In genomic region chr3:151903169-151903568, GRCm38 (mm10) we compare ENCODE assay signal across 29 mouse cellular contexts.
DNase-seq lines count a peak whose midpoint lies in the region; ATAC-seq and TF ChIP-seq lines count a peak whose summit lies in the region.
"Had no signal": no experiment of that assay in that cellular context is flagged by ENCODE, and none has a peak within 500 bp of the region (broad histone marks: within the 10 kb centered on the region; RNA-seq: fewer than 3 reads in every experiment).

No protein-coding gene starts in this region.

- DNase-seq in forebrain, embryonic 14.5 days (ENCODE audit: low spot score): no peak
- no peak for DNase-seq in lung, embryonic 14.5 days
- DNase-seq in lung, postnatal 36 days: no peak
- DNase-seq in cerebellum, adult 11-12 months: no peak
- DNase-seq in cerebellum, postnatal 14 days: no peak
- DNase-seq: adrenal gland, adult 2 months; adrenal gland, postnatal 36 days; cerebellum, adult 8-10 months; embryo, embryonic 11 days; gastrocnemius, postnatal 10 days; kidney, adult 18-20 months; kidney, postnatal 36 days; lung, postnatal 4 days; right cerebral cortex, adult 18-20 months; right cerebral cortex, postnatal 4 days; thymus, adult 2 months; thymus, postnatal 36 days had no signal

- peak; percentile 61; the same call in 1 of the 2 replicates for ATAC-seq in forebrain, embryonic 14.5 days
- no peak for ATAC-seq in forebrain, embryonic 12.5 days (ENCODE audit: low FRiP score)
- 0 out of 2 replicates have a peak, but pooled peaks have one; percentile 8 for ATAC-seq in lung, embryonic 14.5 days (ENCODE audit: insufficient read depth)
- ATAC-seq: activated CD4-positive, CD25-positive, alpha-beta regulatory T cell, adult 4 months; CD4-positive, CD25-positive, alpha-beta regulatory T cell, adult 4 months; hindbrain, embryonic 16.5 days had no signal

- H3K4me1 ChIP-seq in forebrain, embryonic 14.5 days (ENCODE audit: control insufficient read depth, insufficient read depth, low read length): no peaks in the 10 kb centered on the region
- H3K4me1 ChIP-seq in forebrain, embryonic 12.5 days: no peaks in the 10 kb centered on the region
- no peaks in the 10 kb centered on the region; the same call in 1 of the 2 replicates for H3K4me1 ChIP-seq in lung, embryonic 14.5 days (ENCODE audit: insufficient read depth)
- H3K4me1 ChIP-seq in embryonic fibroblast, embryonic 13.5 days (ENCODE audit: control insufficient read depth, insufficient read depth, low read length): peaks cover 8% of the 10 kb centered on the region
- H3K4me1 ChIP-seq: megakaryocyte, embryonic 14.5 days; midbrain, embryonic 12.5 days; neural tube, embryonic 12.5 days had no signal

- no peak overlapping the region for H3K27ac ChIP-seq in forebrain, embryonic 14.5 days (ENCODE audit: low read depth, low read length)
- H3K27ac ChIP-seq in forebrain, embryonic 12.5 days: no peak overlapping the region
- no peak overlapping the region for H3K27ac ChIP-seq in lung, embryonic 14.5 days (ENCODE audit: low read depth)
- peak overlapping the region; percentile 60 for H3K27ac ChIP-seq in embryonic fibroblast, embryonic 13.5 days (ENCODE audit: insufficient read depth, low read length)
- H3K27ac ChIP-seq: layer of hippocampus, adult 2 months; left cerebral cortex, adult 2 months; midbrain, embryonic 12.5 days; neural tube, embryonic 12.5 days had no signal

- H3K9ac ChIP-seq in forebrain, embryonic 14.5 days (ENCODE audit: low read length): no peak overlapping the region
- no peak overlapping the region for H3K9ac ChIP-seq in forebrain, embryonic 12.5 days
- no peak overlapping the region for H3K9ac ChIP-seq in lung, embryonic 14.5 days
- H3K9ac ChIP-seq: midbrain, embryonic 12.5 days; neural tube, embryonic 12.5 days had no signal

- WGBS in forebrain, embryonic 14.5 days: 75% methylated on average over 2 of the region's 2 CpGs
- 88% methylated on average over 2 of the region's 2 CpGs for WGBS in forebrain, embryonic 12.5 days
- 48% methylated on average over 2 of the region's 2 CpGs for WGBS in lung, embryonic 14.5 days

- TF ChIP-seq POLR2A in embryonic fibroblast, embryonic 13.5 days (IDR thresholded peaks at IDR 0.05; ENCODE audit: low read depth, low read length): no peak

- no peak for TF ChIP-seq CTCF in lung, embryonic 14.5 days (IDR thresholded peaks at IDR 0.05; ENCODE audit: low read depth)
- no peak for TF ChIP-seq CTCF in embryonic fibroblast, embryonic 13.5 days (IDR thresholded peaks at IDR 0.05; ENCODE audit: borderline replicate concordance, insufficient read depth, low read length)

- no peak overlapping the region for H3K4me3 ChIP-seq in forebrain, embryonic 14.5 days (ENCODE audit: low read depth, low read length)
- no peak overlapping the region for H3K4me3 ChIP-seq in forebrain, embryonic 12.5 days (replicated peaks)
- no peak overlapping the region for H3K4me3 ChIP-seq in lung, embryonic 14.5 days (ENCODE audit: low read depth, low read length)
- H3K4me3 ChIP-seq in embryonic fibroblast, embryonic 13.5 days (ENCODE audit: insufficient read depth, low read length): no peak overlapping the region
- H3K4me3 ChIP-seq: layer of hippocampus, adult 2 months; left cerebral cortex, adult 2 months; megakaryocyte, embryonic 14.5 days; midbrain, embryonic 12.5 days; myocyte; neural tube, embryonic 12.5 days had no signal

- H3K36me3 ChIP-seq in forebrain, embryonic 14.5 days (ENCODE audit: control insufficient read depth, insufficient read depth, low read length): no peaks in the 10 kb centered on the region
- no peaks in the 10 kb centered on the region for H3K36me3 ChIP-seq in forebrain, embryonic 12.5 days (replicated peaks)
- no peaks in the 10 kb centered on the region for H3K36me3 ChIP-seq in lung, embryonic 14.5 days (ENCODE audit: insufficient read depth)
- H3K36me3 ChIP-seq: midbrain, embryonic 12.5 days; neural tube, embryonic 12.5 days had no signal

- H3K27me3 ChIP-seq in forebrain, embryonic 14.5 days (replicated peaks; ENCODE audit: control insufficient read depth, insufficient read depth, low read length): no peaks in the 10 kb centered on the region
- H3K27me3 ChIP-seq in forebrain, embryonic 12.5 days: no peaks in the 10 kb centered on the region
- H3K27me3 ChIP-seq in lung, embryonic 14.5 days (ENCODE audit: insufficient read depth, low read length): no peaks in the 10 kb centered on the region
- H3K27me3 ChIP-seq: megakaryocyte, embryonic 14.5 days; midbrain, embryonic 12.5 days; neural tube, embryonic 12.5 days had no signal

- H3K4me2 ChIP-seq in forebrain, embryonic 14.5 days (ENCODE audit: low read length): no peak overlapping the region
- no peak overlapping the region for H3K4me2 ChIP-seq in forebrain, embryonic 12.5 days
- H3K4me2 ChIP-seq in lung, embryonic 14.5 days: no peak overlapping the region
- H3K4me2 ChIP-seq: liver, embryonic 11.5 days; midbrain, embryonic 12.5 days; neural tube, embryonic 12.5 days had no signal

- H3K9me3 ChIP-seq in forebrain, embryonic 14.5 days (replicated peaks; ENCODE audit: control insufficient read depth, low read length): no peaks in the 10 kb centered on the region
- no peaks in the 10 kb centered on the region for H3K9me3 ChIP-seq in forebrain, embryonic 12.5 days
- no peaks in the 10 kb centered on the region for H3K9me3 ChIP-seq in lung, embryonic 14.5 days (ENCODE audit: low read depth, low read length)
- H3K9me3 ChIP-seq: megakaryocyte, embryonic 14.5 days; midbrain, embryonic 12.5 days; neural tube, embryonic 12.5 days had no signal
